Mouse (Mus musculus): ENCODE results near the gene Mis12.

The Mis12 gene

DNA sequence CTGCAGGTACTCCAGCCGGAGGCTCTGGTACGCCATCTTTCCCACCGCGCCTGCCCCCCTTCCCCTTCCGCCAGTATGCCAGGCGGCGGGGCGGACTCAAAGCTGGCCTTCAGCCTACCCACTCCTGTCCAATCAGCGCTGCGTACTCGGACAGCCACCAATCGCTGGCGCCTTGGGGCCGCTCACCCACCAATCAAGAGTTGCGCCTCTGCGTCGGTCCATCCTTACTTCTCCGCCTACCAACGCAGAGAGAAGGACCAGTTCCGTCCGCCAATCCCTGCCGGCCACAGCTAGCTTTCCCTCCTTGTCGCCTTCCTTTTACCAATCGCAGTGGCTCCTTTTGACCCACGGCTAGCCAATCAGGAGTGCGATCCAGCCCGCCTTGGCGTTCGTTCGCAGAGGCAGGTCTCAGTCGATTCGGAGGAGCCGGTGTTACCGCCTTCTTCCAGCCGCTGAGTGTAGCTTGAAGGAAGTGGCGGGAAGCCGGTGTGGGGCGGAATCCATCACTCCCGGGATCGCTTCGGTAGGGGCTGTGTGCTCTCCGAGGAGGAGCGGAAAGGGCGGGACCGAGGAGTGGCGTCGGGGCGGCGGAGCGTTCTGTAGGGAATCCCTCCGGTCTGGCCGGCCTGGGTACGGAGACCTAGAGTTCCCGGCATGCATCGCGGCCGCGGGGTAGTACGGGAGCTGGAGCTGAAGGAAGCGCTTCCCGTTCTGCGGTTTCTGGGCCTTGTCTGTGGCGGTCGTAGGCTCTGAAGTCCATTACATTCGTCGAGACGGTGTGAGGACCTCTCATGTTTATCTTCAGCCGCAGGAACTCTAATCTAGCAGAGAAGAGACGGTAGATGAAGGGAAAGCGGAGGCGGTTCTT, at the start of gene Mis12, which contains the start of gene Derl2:
Gene Mis12, plus strand, starts transcription at position 411 of the 868 bp plus-strand sequence.
Gene Derl2, minus strand, starts transcription at position 641 of the 868 bp plus-strand sequence.
- in situ Hi-C loops (cut with MboI; ENCODE audit: low sequenced_read_pairs), result no loop called here

DNA sequence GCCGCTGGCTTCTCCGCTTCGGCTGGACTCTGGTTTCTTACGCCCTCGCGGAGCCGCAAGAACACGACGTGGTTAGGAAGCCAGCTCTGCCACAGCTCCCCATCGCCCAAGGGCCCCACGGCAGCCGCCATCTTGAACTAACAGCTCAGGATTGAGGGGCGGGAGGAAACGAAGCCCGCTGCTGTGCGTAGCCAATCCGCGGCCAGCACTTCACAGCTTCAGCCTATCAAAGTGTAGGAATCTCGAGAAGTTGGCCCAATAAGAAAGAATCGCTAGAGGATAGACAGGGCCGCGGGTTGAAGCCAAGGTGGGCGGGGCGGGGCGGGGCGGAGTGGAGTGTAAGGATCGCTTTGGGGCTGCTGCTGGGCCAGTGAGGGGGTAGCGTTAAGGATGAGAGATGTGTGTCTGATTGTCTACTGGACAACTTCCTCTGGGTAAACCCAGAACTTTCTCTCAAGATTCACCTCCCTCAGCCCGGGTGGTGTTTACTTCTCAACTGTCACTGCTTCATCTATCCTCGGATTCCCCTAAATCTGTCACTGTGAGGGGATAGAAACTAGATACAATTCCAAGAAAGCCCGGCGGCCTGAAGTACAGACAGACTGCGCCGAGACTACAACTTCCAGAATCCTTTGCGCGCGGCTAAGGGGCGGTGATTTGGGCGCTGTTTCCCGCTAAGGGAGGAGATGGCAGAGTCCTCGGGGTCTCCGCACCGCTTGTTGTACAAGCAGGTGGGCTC, 49.4 kb upstream of the Mis12 start, which contains the start of the genes Nup88 and Rpain:
Gene Nup88, minus strand, starts transcription at position 153 of the 739 bp plus-strand sequence.
Gene Rpain, plus strand, starts transcription at position 393 of the 739 bp plus-strand sequence.
- in situ Hi-C loops (cut with MboI; ENCODE audit: low sequenced_read_pairs), result no loop called here

DNA sequence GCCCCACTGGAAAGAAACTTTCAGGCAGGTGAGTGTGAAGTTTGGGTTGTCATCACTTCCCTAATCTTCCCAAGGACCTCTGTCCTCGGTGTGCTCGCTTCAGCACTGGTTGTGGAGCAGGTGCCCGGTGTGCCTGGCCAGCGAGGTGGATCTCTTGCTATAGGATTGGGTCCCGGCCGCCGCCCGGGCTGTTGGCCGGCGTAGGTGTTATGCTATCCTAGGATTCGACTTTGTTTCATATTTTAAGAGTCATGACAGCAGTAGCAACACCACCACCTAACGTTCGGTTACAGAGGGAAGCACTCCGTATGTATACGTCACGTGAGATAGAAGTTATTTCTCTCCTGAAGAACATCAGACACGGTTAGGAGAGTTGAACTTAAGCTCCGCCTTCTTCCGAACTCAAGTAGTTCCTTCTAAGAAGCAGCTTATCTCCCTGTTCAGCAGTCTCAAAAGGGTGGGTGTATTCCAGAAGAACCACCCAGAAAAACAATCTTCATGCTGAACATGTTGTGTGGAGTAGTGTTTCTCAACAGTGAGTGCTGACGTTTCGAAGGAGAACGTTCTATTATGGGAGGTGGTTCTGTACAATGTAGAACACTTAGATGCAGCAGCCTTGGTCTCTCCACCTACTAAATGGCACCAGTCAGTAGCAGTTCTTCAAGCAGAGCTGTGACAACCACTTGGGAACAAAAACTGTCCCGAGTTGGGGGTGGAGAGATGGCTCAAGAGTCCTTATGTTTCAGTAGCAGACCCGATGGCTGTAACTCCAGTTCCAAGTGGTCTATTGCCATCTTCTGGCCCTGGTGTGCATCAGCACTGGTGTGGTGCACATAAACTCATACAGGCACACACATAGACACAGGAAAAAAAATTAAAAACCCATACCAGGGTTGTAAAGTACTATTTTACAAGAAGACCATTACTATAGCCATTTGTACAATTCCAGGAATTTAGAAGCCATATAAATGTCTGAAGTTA, 48.6 kb upstream of the Mis12 start:
- in situ Hi-C loops (cut with MboI; ENCODE audit: low sequenced_read_pairs), result no loop called here

DNA sequence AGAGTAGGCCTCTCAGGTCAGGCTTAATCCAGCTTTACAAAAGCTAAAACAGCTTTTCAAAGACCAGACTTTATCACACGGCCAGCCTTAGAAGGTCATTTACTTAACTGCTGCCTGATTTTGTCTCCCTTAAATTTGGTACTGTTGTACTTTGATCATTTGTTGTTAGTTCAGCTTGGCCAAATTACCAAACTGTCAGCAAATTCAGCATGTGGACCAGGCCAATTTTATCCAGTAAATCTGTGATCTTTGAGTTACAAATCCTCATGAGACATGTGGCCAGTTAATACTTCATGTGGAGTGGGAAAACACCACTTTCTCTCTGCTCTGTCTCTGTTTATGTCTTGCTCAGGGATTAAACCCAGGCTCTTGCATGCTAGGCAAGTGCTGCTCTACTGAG, 46.8 kb upstream of the Mis12 start:
- in situ Hi-C loops (cut with MboI; ENCODE audit: low sequenced_read_pairs), result no loop called here

DNA sequence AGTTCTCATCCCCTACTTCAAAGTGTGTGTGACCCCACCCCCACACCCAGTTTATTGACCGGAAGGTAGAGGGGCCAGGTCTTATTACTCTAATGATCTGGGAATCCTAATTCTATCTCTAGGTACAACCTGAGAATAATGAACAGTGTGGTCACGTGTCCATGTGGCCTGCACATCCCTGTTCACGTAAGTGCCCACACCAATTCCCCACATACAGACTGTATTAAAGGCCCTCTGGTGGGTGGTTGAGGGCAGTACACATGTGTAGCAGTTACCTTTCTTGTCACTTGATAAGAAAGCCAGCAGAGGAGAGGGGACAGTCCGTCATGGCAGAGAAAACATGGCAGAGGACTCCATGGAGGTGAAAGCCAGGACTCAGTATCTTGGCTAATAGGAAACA, 45.5 kb upstream of the Mis12 start:
- in situ Hi-C loops (cut with MboI; ENCODE audit: low sequenced_read_pairs), result no loop called here

DNA sequence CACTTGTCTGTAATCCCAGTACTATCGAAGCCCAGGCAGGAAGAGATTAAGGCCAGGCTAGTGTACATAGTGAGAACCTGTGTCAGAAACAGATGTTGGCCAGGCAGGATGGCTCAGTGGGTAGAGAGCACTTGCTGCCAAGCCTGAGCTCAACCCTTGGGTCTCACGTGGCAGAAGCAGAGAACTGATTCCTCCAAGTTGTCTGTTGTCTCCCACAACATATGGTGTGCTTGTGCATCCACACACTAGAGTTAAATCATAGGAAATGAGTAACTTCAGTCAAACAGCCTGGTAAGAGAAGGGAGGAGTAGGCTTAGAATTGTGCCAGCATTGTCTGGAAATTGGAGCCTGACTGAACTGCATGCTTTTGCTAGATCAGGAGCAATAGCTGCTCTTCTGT, 44.2 kb upstream of the Mis12 start:
- in situ Hi-C loops (cut with MboI; ENCODE audit: low sequenced_read_pairs), result no loop called here

DNA sequence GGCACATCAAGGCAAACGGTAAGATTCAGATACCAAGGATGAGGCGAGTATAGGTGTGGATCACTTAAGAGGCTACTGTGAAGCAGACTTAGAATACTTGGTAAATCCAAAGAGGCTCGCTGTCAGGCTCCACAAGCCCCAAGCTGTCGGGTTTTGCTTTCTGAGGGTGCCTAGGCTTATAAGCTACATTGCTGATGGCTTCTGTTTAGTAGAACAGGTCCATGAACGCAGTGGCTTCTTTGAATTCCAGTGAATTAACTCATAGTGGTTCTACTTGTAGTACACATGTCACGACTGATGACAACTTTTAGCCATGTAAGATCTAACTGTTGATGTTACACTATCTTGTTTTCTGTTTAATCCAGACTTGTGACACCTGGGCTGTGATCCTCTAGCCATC, 42.1 kb upstream of the Mis12 start:
- in situ Hi-C loops (cut with MboI; ENCODE audit: low sequenced_read_pairs), result no loop called here

DNA sequence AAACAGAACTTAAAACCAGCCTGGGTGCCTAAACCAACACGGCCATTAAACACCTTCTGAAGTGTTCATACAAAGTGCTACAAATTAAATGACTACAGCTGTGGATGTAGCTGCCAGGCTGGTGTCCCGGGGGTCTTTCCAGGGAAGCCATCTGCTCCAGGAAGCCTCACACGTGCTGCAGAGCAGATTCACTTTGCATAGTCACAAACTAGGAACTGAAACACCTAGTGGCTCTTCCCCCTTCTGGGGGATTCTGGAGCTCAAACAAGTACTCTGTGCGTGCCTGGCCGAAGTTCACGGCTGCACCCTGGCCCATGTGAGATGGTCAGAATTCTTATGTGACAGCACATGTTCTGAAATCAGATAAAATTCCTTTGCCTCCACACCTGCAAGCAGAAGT, 39.2 kb upstream of the Mis12 start:
- in situ Hi-C loops (cut with MboI; ENCODE audit: low sequenced_read_pairs), result no loop called here

DNA sequence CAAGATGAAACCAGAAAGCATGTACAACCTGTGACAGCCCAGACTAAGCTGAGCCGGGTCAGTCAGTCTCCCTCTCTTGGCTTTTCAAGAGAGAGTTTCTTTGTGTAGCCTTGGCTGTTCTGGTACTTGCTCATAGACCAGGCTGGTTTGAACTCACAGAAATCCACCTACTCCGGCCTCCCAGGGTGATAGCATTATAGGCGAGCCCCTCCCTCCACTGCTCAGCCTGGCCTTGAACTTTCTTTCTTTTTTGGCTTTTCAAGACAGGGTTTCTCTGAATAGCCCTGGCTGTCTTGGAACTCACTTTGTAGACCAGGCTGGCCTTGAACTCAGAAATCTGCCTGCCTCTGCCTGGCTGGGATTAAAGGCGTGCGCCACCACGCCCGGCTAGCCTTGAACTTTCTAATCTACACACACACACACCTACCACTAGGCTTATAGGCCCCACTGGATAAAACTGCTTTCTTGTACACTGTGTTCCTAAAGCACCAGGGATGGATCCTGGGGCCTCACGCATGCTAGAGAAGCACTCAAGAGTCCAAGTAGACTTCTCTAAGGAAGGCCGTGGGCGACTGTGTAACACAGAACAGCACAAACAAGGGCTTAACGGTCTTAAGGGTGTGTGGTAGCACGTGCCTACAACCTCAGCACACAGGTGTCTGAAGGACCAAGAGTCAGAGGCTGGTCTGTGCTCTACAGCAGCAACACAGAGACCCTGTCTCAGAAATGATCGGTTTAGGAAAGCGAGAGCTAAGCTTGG, 38.5 kb upstream of the Mis12 start:
- in situ Hi-C loops (cut with MboI; ENCODE audit: low sequenced_read_pairs), result no loop called here

DNA sequence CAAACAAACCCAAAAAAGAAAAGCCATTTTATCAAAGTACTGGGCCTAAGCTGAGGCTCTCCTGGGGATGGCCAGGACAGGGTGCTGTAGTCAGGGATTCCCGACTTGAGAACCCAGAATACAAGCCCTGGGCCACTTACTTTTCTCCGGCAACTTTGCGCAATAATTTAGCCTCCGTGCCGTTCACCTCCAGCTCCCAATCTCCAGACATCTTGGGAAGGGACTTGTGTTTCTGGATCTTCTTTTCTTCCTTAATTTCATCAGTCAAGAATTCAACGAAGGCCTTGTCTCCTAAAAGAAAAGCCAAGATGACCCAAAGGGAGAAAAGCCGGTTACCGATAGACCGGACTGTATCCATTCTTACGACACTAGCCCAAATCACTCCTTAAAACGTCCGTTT, 37.4 kb upstream of the Mis12 start:
- in situ Hi-C loops (cut with MboI; ENCODE audit: low sequenced_read_pairs), result no loop called here

DNA sequence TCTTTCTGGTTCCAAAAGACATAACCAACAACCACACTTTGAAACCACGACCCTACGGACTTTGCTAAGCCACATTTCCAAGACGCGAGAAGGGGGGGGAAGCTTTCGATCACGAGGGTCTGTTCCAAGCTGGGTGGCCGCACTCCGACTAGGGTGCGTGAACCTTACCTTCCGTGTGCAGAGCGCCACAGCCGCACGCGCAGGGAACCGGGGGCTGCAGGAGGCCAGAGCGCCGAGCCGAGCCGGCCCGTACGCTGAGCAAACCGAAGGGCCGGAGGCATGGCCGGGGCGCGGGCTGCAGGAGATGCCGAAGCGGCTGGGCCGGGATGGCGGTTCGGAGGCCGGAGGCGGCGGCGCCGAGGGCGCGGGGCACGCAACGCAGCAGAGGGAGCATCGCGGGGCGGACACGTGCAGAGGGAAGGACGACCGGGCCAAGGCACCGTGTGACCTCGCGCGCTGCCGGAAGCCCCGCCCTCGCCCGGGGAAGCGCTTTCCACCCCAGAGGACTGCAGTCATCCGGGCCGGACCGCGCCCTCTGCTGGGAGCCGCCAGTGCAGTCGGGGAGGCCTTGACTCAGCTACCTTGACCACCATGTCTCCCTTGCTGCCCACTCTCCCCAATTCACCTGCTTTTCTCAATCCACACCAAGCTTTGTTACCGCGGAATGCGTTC, 36.7 kb upstream of the Mis12 start, which contains the start of gene C1qbp:
Gene C1qbp, minus strand, starts transcription at position 470 of the 672 bp plus-strand sequence.
- in situ Hi-C loops (cut with MboI; ENCODE audit: low sequenced_read_pairs), result no loop called here

DNA sequence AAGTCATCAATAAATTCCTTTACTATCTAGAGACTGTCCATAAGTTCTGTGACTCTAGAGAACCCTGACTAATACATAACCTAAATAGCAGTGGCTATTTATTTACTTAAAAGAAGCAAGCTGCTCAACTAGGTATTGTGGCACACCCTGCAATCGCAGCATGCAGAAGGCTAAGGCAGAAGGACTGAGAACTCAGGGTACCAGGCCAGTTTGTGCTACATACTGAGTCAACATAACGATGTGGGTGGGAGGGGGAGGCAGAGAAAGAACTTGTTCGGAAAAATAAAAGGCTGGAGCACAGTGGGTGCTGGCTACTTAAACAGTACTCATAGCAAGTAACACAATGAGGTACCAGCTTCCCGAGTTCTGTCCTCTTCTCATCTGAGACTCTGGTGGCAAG, 18.2 kb upstream of the Mis12 start:
- in situ Hi-C loops (cut with MboI; ENCODE audit: low sequenced_read_pairs), result no loop called here

DNA sequence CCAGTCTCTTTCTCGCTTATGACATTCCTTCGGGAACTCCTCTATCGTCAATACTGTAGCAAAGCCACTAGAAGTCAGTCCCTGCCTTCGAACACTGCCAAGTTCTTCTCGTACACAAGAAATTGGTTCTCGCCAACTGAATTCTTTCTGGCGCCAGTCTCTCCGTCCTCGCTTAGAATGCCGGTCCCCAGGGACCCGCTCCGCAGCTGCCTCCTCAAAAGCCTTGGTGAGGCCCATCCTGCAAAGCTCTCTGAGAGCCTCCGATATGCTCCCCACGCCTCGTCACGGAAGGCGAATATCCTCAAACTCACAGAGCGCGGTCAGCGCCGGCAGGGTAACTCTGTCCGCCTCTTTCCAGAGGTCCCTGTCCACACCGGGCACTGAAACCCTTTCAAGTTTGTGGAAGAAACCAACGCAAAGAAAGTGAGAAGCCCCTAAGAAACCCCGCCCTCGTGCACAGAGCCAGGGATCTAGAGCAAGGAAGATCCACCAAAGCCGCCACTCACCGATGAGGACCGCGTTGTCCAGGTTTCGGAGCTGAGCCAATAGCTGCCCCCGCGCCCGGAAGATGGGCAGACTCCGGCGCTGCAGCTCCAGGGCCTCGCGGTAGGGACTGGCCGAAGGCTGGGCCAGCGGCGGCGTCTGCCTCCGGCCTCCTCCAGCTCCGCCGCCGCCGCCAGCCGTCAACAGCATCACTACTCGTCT, 15.6 kb upstream of the Mis12 start:
- in situ Hi-C loops (cut with MboI; ENCODE audit: low sequenced_read_pairs), result no loop called here

DNA sequence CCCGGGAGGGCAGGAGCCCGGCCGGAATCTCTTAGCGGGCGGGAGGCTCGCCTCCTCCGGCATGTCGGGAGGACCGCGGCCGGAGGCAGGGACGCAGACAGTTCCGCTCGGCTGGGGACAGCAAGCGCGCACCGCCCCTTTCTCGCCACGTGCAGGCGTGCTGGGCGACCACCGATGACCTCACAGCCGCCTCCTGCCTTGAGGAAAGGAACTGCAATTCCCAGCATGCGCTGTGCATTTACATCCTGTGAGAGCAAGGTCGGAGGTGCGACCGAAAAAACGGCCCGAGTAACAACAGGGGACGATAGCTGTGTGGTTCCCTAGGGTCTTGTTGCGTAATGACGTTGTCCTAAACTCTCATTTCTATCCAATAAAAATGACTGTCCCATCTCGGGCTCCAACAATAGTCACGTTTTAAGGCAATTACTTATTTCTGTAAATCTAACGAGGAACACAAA, 15.1 kb upstream of the Mis12 start, which contains the start of gene Dhx33:
Gene Dhx33, minus strand, starts transcription at position 122 of the 458 bp plus-strand sequence.
- in situ Hi-C loops (cut with MboI; ENCODE audit: low sequenced_read_pairs), result no loop called here

DNA sequence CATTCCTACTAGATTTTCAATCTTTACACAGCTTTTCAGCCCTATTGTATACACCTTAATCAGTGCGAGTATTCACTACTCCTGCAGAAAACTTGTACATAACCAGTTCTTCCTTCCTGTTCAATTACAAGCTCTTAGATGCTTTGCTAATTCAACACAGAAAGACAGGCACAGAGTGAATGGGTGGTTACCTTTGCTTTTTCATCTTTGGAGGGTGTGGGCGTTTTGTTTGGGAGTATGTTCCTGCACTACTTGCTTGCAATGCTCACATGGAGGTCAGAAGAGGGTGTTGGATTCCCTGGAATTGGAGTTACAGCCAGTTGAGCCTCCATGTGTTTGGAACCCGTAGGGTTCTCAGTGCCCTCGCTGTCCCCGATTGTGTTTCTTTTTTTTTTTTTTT, 14.4 kb upstream of the Mis12 start:
- in situ Hi-C loops (cut with MboI; ENCODE audit: low sequenced_read_pairs), result no loop called here

DNA sequence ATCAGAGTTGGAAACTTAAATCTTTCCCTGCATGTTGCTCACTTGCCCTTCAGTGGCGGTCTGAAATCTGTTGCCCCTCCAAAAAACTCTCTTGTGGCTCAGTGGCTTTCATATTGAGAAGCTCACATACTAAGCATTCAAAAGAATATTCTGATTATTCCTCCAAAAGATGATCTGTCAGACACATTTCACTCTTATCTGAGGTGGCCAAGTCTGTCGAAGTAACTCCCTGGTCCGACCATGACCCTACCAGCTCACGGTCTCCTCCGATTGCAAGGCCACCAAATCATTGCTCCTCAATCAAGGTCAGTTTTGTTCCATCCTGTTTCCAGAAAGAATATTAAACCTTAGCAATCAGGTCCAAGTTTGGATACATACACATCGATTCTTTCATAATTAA, 12.4 kb upstream of the Mis12 start:
- in situ Hi-C loops (cut with MboI; ENCODE audit: low sequenced_read_pairs), result no loop called here

DNA sequence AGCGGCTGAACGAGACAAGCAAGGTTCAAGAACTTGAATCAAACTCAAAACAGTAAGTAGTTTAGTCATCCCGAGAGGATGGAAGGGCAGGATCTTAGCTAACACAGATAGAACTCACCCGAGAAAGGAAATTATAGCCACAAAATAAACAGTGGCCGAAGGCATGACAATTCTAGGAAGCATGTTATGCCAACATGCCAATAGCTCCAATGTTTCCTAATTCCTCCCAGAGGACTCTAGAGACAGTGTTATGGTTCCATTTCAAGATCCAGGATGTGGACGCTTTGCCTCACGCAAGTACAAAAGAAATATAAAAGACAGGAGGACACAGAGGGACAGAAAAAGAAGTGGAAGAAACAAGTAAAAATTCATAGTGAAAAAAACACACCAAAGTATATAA, 11.6 kb upstream of the Mis12 start:
- in situ Hi-C loops (cut with MboI; ENCODE audit: low sequenced_read_pairs), result no loop called here

DNA sequence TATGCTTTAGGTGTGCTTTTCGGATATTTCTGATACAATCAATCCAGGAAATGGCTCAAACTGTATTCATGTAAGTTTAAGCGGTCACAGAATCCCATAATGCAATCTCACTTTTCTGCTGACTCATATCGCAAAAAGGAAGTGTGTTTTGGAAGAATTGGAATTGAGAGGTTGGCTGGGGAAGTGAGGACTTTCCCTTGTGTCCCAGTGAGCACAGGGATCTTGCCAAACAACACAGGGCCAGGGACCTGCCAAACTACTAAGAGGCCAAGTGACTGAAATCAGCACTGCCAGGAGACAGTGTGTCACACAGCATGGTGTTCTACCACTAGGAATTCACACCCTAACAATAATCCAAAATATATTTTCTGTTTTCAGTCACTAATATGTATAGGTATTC, 11.1 kb upstream of the Mis12 start:
- in situ Hi-C loops (cut with MboI; ENCODE audit: low sequenced_read_pairs), result no loop called here

DNA sequence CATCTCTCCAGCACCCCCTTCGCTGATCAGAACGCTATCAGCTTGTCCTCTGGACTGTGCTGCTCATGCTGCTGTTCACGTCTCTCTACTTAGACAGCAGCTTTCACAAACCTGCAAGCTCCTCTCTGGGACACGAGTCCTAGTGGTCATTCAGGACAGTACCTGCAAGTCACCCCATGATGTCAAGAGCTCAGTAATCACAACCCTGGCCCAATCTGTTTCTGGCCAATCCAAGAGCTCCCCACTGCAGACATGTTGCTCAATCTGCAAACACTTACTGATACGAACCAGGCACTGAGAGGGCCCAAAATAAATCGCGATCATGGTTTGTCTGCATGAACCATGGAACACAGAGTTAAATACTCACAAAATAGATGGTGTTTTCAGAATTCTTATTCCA, 6.7 kb upstream of the Mis12 start:
- in situ Hi-C loops (cut with MboI; ENCODE audit: low sequenced_read_pairs), result no loop called here

All from CH12F3 (cell line).